Mouse (Mus musculus) layer of hippocampus, postnatal 14 days (tissue): Measurements from ENCODE around the gene Coq8b. TPM values are rescaled to one million over a fixed set of nuclear protein-coding genes. Genes with fewer than 3 reads are reported as not detected.

ENCODE experiments used
- DNase-seq, 2 experiments: peaks; one replicate each; pipeline ENCODE4 v3.0.0; 2021 to 2022; ENCODE audit warnings: low spot score in 2 of 2, mixed read lengths in 1 of 2
- microRNA-seq, 2 experiments: library from miRNA; unstranded; fragments of <30 nt; microRNA quantifications; one replicate each; pipeline ENCODE4 v1.2.0; 2021
- total RNA-seq, 2 experiments: library from RNA; stranded (reverse); gene quantifications; 2 replicates each; pipeline ENCODE4 v1.2.3; 2021

Coq8b gene
- total RNA-seq, 2 experiments from 2014 or later = 27.1 to 30.9 TPM

GRCm38 (mm10) chr7:27305091-27305730 is 72.4 kb downstream of the Coq8b start:
- no peak for DNase-seq

DNA sequence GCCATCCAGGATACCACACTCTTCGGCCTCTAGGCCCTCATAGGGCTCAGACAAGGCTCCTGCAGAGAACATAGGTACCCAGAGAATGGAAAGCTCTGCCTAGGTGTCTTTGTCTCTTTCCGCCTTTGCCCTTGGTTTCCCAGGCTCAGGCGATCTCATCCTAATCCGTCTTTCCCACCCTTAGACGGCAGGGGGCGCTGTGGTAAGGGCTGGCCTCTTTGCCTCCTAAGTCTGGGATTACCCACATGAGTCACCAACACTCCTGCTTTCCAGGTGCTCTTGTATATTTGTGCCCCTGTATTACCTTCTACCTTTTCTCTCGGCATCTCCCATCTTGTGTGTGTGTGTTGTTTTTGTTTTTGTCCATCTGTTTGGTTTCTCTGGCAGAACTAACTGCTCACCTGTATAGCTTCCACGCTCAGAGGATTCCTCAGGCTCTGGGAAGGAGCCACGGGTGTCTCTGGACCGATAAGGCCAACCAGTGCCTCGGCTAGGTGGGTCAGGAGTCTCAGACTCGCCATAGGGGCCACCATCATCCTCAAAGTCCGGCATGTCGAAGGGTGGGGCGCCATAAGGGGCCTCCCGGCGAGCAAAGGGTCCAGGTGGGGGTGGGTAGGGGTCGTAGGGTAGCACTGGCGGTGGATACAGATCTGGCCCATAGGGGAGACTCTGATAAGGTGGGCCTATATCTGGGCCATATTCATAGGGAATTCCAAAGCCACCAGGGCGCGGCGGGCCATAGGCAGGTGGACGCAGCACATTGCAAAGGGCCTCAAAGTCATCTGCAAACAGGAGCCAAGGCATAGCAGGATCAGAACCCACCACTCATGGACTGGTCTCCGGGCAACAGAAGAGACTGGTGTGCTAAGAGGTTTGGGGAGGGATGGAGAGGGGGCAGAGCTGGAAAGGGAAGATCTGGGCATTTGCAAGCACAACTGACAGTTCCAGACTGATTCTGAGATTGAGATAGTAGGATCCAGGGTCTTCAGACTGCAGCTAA is 73.6 kb downstream of the Coq8b start:
- no peak for DNase-seq

- DNase-seq = no peak
Observed at GRCm38 (mm10) chr7:27307551-27307950, 74.7 kb downstream of the Coq8b start.

Small RNA genes within 50 kb of the gene (microRNA-seq; reads per million reads assigned to microRNA genes)
- gene Mir1191 = 0 to 0.85 reads per million in 2 experiments

Other genes starting within 250 kb of the Coq8b start
- not detected for gene Cyp2a12, start 203.9 kb upstream of the Coq8b start, total RNA-seq
- not detected for gene Cyp2f2, start 113.1 kb upstream of the Coq8b start, total RNA-seq
- gene Cyp2t4, start 79.3 kb upstream of the Coq8b start, total RNA-seq = not detected
- gene Egln2, start 66.2 kb upstream of the Coq8b start, total RNA-seq = 10 to 100 TPM; 88.1 to 90.7 TPM
- gene Rab4b, start 54.1 kb upstream of the Coq8b start, total RNA-seq = 10 to 100 TPM; 85.1 to 87.0 TPM
- gene Gm21983, start 51.9 kb upstream of the Coq8b start, total RNA-seq = not detected
- 10 to 100 TPM in 1 of 2 experiments, 1 to 10 TPM in 1; 5.6 to 15.8 TPM for gene Mia, start 51.9 kb upstream of the Coq8b start, total RNA-seq
- gene BC024978, start 37.2 kb upstream of the Coq8b start, total RNA-seq = 10 to 100 TPM; 23.7 to 24.3 TPM
- gene Snrpa, start 36.8 kb upstream of the Coq8b start, total RNA-seq = 10 to 100 TPM; 83.8 to 84.1 TPM
- gene Itpkc, start 4.4 kb upstream of the Coq8b start, total RNA-seq = 1 to 10 TPM; 7.3 to 8.0 TPM
- gene Numbl, start 25.4 kb downstream of the Coq8b start, total RNA-seq = 100 to 1,000 TPM; 144 to 148 TPM
- gene Ltbp4, start 104.7 kb downstream of the Coq8b start, total RNA-seq = 10 to 100 TPM; 55.0 to 55.3 TPM
- 10 to 100 TPM; 24.7 to 26.2 TPM for gene Shkbp1, start 123.0 kb downstream of the Coq8b start, total RNA-seq
- gene Gm20479, start 124.4 kb downstream of the Coq8b start, total RNA-seq = not detected
- gene Sptbn4, start 214.7 kb downstream of the Coq8b start, total RNA-seq = 100 to 1,000 TPM; 108 to 123 TPM
- gene Blvrb, start 215.0 kb downstream of the Coq8b start, total RNA-seq = 10 to 100 TPM; 15.6 to 15.8 TPM
- 1 to 10 TPM; 3.7 to 4.4 TPM for gene Sertad3, start 240.7 kb downstream of the Coq8b start, total RNA-seq